Mouse (Mus musculus) kidney, adult 2 months (tissue): ENCODE data around the gene B3gnt7.

Experiments used
- CTCF ChIP-seq: fragments of 200-500 bp; conservative IDR thresholded peaks from 2 replicates; pipeline ENCODE4 v1.5.1; 2011; ENCODE audit warnings: low read depth, mild to moderate bottlenecking, control low read depth, low read length, moderate library complexity, mixed read lengths; ENCODE audit not compliant: insufficient read depth, insufficient read length
- POLR2A ChIP-seq: fragments of 200-500 bp; IDR thresholded peaks from one replicate; pipeline ENCODE4 v1.6.1; 2011; ENCODE audit warnings: low read depth, low read length, control low read depth

DNA sequence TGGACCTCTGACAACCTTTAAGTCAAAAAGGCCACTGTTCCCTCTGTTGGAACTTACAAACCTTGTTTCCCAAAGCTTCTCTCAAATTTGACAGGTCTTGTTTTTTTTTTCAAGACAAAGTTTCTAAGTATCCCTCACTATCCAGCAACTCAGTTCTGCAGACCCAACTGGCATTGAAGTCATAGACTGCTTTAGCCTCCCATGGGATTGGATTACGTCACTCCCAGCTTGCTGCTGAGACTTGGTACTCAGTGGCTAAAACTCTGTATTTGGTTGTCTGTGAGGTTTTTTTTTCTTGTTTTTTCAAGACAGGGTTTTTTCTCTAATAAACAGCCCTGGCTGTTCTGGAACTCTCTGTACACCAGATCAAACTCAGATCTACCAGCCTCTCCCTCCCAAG is 47.1 kb downstream of the B3gnt7 start:
- TF ChIP-seq CTCF (no peak), POLR2A (no peak)
